Mouse (Mus musculus): ENCODE data around the gene Lrrc9.

GRCm38 (mm10) chr12:72487498-72487897 lies 45.8 kb downstream of the Lrrc9 start:
- TF ChIP-seq CTCF (IDR thresholded peaks at IDR 0.05; ENCODE audit: borderline replicate concordance, insufficient read depth, low read depth, low read length): no peak
- no peak for TF ChIP-seq POLR2A (IDR thresholded peaks at IDR 0.05; ENCODE audit: borderline replicate concordance, insufficient read depth, low read length)

Measured in cerebellum, adult 2 months (tissue).